Mouse (Mus musculus) cortical plate, adult 2 months (tissue): Measurements from ENCODE around the gene Cog3.

Experiments
- CTCF ChIP-seq: fragments of 200-500 bp; IDR thresholded peaks from 2 replicates; pipeline ENCODE4 v1.5.1; 2011; ENCODE audit warnings: mild to moderate bottlenecking, control low read depth, low read length; ENCODE audit not compliant: insufficient read depth; ENCODE audit errors: extremely low read depth
- POLR2A ChIP-seq: fragments of 200-500 bp; IDR thresholded peaks from 2 replicates; pipeline ENCODE4 v1.6.1; 2011; ENCODE audit warnings: mild to moderate bottlenecking, low read length, control low read depth; ENCODE audit not compliant: insufficient read depth; ENCODE audit errors: extremely low read depth

DNA sequence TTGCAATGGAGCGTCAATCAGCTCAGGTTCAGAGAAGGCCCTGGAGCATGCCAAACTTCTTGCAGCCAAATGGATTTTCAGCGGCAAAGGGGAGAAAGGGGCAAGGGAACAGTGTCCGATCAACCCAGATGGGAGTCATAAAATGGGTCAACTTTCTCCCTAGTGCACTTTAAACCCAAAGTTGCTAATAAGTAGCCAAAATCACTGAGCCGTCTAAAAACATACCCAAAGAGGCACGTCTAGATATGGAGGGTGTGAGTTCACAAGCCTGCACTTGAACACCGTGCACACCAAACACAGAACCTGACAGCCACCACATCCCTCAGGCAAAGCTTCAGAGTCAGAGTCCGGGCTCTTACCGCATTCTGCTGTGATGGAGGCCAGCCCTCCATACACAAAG lies 22.3 kb upstream of the Cog3 start:
- TF ChIP-seq POLR2A, result no peak
- no peak for TF ChIP-seq CTCF
